In the genomic region with DNA sequence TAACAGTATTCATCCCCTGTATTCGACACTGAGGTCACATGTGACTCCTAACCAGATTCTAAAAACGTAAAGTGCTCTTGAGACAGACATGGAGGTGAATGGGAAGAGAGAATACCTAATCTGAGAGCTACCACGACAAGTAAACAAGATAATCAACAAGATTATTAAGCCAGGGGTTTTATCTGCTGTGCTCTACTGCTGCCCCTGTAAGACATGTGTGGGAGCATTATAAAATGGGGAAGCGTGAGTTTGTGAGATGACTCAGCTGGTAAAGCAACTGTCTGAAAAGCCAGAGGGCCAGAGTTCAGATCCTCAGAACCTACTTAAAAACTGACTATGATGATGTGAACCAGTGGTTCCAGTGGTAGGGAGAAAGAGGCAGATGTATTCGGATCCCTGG, we compare ENCODE assay signal across 24 mouse cellular contexts. TPM values are rescaled to one million over a fixed set of nuclear protein-coding genes. Genes with fewer than 3 reads are reported as not detected.
DNase-seq lines count a peak whose midpoint lies in the region; ATAC-seq and TF ChIP-seq lines count a peak whose summit lies in the region.
"Had no signal": no experiment of that assay in that cellular context is flagged by ENCODE, and none has a peak within 500 bp of the region (broad histone marks: within the 10 kb centered on the region; RNA-seq: fewer than 3 reads in every experiment).

No protein-coding gene starts in this region.

- TF ChIP-seq RAD21 in CH12.LX (IDR thresholded peaks at IDR 0.05; ENCODE audit: low read depth, low read length): no peak

- H3K4me1 ChIP-seq in CH12.LX (ENCODE audit: control insufficient read depth in 1 of 2, insufficient read depth in 2 of 2): peaks cover 0 to 9% of the 10 kb centered on the region in 2 experiments; a peak in 2 of 4 replicates
- no peaks in the 10 kb centered on the region for H3K4me1 ChIP-seq in hindbrain, embryonic 10.5 days (replicated peaks)
- no peaks in the 10 kb centered on the region for H3K4me1 ChIP-seq in intestine, embryonic 16.5 days (ENCODE audit: control insufficient read depth, insufficient read depth, low read length)
- H3K4me1 ChIP-seq: embryonic facial prominence, embryonic 10.5 days; embryonic facial prominence, embryonic 12.5 days; forebrain, embryonic 10.5 days; forebrain, embryonic 12.5 days had no signal

- no peak for TF ChIP-seq CTCF in CH12.LX (conservative IDR thresholded peaks at IDR 0.05 in 1 of 2, IDR thresholded peaks at IDR 0.05 in 1 of 2; ENCODE audit: low read depth in 2 of 2, low read length in 2 of 2)

- DNase-seq in 416B (ENCODE audit: low read depth) (peak; percentile 11), CH12.LX (ENCODE audit: extremely low read depth) (peak; percentile 42), MEL-GATA-1-ER (ENCODE audit: extremely low read depth, low read depth) (peak; percentile 11)
- no peak for DNase-seq in hindbrain, embryonic 10.5 days (ENCODE audit: low spot score)
- no peak for DNase-seq in right cerebral cortex, postnatal 4 days
- DNase-seq: adrenal gland, adult 2 months; adrenal gland, postnatal 10 days; adrenal gland, postnatal 25 days; B cell, adult 2 months; cerebellum, adult 11 months; cerebellum, adult 18-20 months; cerebellum, adult 8-10 months; cerebellum, adult 9-11 months; cerebellum, postnatal 14 days; cerebellum, postnatal 36 days had no signal

- no peak overlapping the region for H3K9ac ChIP-seq in CH12.LX (ENCODE audit: insufficient read depth, low read depth)
- no peak overlapping the region for H3K9ac ChIP-seq in intestine, embryonic 16.5 days (ENCODE audit: low read depth, low read length)
- H3K9ac ChIP-seq: embryonic facial prominence, embryonic 12.5 days; forebrain, embryonic 12.5 days had no signal

- dilution Hi-C loops in CH12.LX (cut with MboI; ENCODE audit: extremely low pct_ligation_motif_present, extremely low pct_unique_long_range_greater_than_20kb, low sequenced_read_pairs): no loop called here

- 79% methylated on average over 5 of the region's 5 CpGs for WGBS in hindbrain, embryonic 10.5 days
- 74% methylated on average over 5 of the region's 5 CpGs for WGBS in intestine, embryonic 16.5 days

- no peak overlapping the region for H3K27ac ChIP-seq in CH12.LX (ENCODE audit: insufficient read depth, low read depth)
- H3K27ac ChIP-seq in hindbrain, embryonic 10.5 days: no peak overlapping the region
- H3K27ac ChIP-seq in intestine, embryonic 16.5 days (ENCODE audit: low read length): no peak overlapping the region
- H3K27ac ChIP-seq: embryonic facial prominence, embryonic 10.5 days; embryonic facial prominence, embryonic 12.5 days; forebrain, embryonic 10.5 days; forebrain, embryonic 12.5 days had no signal

- H3K9me3 ChIP-seq in CH12.LX (replicated peaks; ENCODE audit: low read length): no peaks in the 10 kb centered on the region
- no peaks in the 10 kb centered on the region for H3K9me3 ChIP-seq in hindbrain, embryonic 10.5 days
- no peaks in the 10 kb centered on the region for H3K9me3 ChIP-seq in intestine, embryonic 16.5 days (ENCODE audit: control insufficient read depth, low read length)
- H3K9me3 ChIP-seq: embryonic facial prominence, embryonic 10.5 days; embryonic facial prominence, embryonic 12.5 days; forebrain, embryonic 10.5 days; forebrain, embryonic 12.5 days had no signal

- in situ Hi-C loops in CH12.LX (cut with MboI; ENCODE audit: low pct_ligation_motif_present, low pct_unique_long_range_greater_than_20kb, low sequenced_read_pairs): no loop called here

- H3K36me3 ChIP-seq in CH12.LX (replicated peaks in 1 of 2; ENCODE audit: control insufficient read depth in 1 of 2, insufficient read depth in 1 of 2, low read length in 1 of 2): no peaks in the 10 kb centered on the region
- no peaks in the 10 kb centered on the region for H3K36me3 ChIP-seq in hindbrain, embryonic 10.5 days
- H3K36me3 ChIP-seq in intestine, embryonic 16.5 days (ENCODE audit: control insufficient read depth, insufficient read depth, low read length): no peaks in the 10 kb centered on the region
- H3K36me3 ChIP-seq: embryonic facial prominence, embryonic 10.5 days; embryonic facial prominence, embryonic 12.5 days; forebrain, embryonic 10.5 days; forebrain, embryonic 12.5 days had no signal

- no peak for TF ChIP-seq POLR2A in CH12.LX (IDR thresholded peaks at IDR 0.05; ENCODE audit: low read depth, low read length)

- no peaks in the 10 kb centered on the region for H3K27me3 ChIP-seq in CH12.LX (replicated peaks)
- H3K27me3 ChIP-seq in hindbrain, embryonic 10.5 days (ENCODE audit: insufficient read depth, poor library complexity, severe bottlenecking): no peaks in the 10 kb centered on the region
- H3K27me3 ChIP-seq in intestine, embryonic 16.5 days (replicated peaks; ENCODE audit: control insufficient read depth, insufficient read depth, low read length): no peaks in the 10 kb centered on the region
- H3K27me3 ChIP-seq: embryonic facial prominence, embryonic 12.5 days; forebrain, embryonic 12.5 days had no signal

- peak; percentile 46; the same call in 1 of the 2 replicates for ATAC-seq in megakaryocyte progenitor cell, adult 5-6 weeks (replicated peaks; ENCODE audit: poor library complexity)
- no peak for ATAC-seq in intestine, embryonic 16.5 days
- ATAC-seq: CD4-positive, CD25-positive, alpha-beta regulatory T cell, adult 4 months; forebrain, embryonic 14.5 days; forebrain, embryonic 16.5 days had no signal

- H3K4me2 ChIP-seq in CH12.LX (ENCODE audit: insufficient read depth, low read depth, poor library complexity, severe bottlenecking): no peak overlapping the region
- H3K4me2 ChIP-seq in intestine, embryonic 16.5 days (ENCODE audit: low read depth, low read length): no peak overlapping the region
- H3K4me2 ChIP-seq: embryonic facial prominence, embryonic 12.5 days; forebrain, embryonic 12.5 days had no signal

- H3K4me3 ChIP-seq in CH12.LX (replicated peaks in 1 of 3; ENCODE audit: low read depth in 2 of 3, low read length in 2 of 3, poor library complexity in 1 of 3): no peak overlapping the region
- no peak overlapping the region for H3K4me3 ChIP-seq in hindbrain, embryonic 10.5 days
- H3K4me3 ChIP-seq in intestine, embryonic 16.5 days (ENCODE audit: low read length): no peak overlapping the region
- H3K4me3 ChIP-seq: embryonic facial prominence, embryonic 10.5 days; embryonic facial prominence, embryonic 12.5 days; forebrain, embryonic 10.5 days; forebrain, embryonic 12.5 days had no signal

- H3K79me2 ChIP-seq in CH12.LX (replicated peaks; ENCODE audit: control insufficient read depth, extremely low read depth, insufficient read depth, poor library complexity, severe bottlenecking): no peaks in the 10 kb centered on the region

- peak; percentile 64 for TF ChIP-seq EP300 in CH12.LX (IDR thresholded peaks at IDR 0.05; ENCODE audit: low read length)

TF ChIP-seq in CH12.LX, 34 proteins besides CTCF, POLR2A, EP300 and RAD21:
- TF ChIP-seq ZMIZ1 (IDR thresholded peaks at IDR 0.05; ENCODE audit: low read depth, low read length) (no peak), IRF4 (IDR thresholded peaks at IDR 0.05; ENCODE audit: low read depth, low read length) (0 out of 2 replicates have a peak, but pooled peaks have one; percentile 41)

RNA-seq across cellular contexts. Expression of a gene that starts 22.7 kb away (rescaled TPM):
- total RNA-seq in CH12.LX (2012; rRNA removed): not detected in 2 replicates
- total RNA-seq in CH12.LX (2014; rRNA removed): not detected in 2 replicates
- not detected in 2 replicates for polyA plus RNA-seq in CH12.LX (2012; ENCODE audit: insufficient read length, low read depth)
- total RNA-seq in megakaryocyte progenitor cell, adult 5-6 weeks (2015): not detected in 2 replicates
- total RNA-seq in megakaryocyte progenitor cell, adult 5-6 weeks (2017): not detected in 2 replicates
- polyA plus RNA-seq in hindbrain, embryonic 10.5 days (2016; fragmentation: Nextera tagmentation; extraction: Ambion mirVana): 0.02 and 0.07 TPM in 2 replicates
- 0.02 TPM in 2 replicates for polyA plus RNA-seq in intestine, embryonic 16.5 days (2015; fragmentation: Nextera tagmentation; extraction: Ambion mirVana)
- polyA plus RNA-seq: CD4-positive, CD25-positive, alpha-beta regulatory T cell, adult 4 months; embryonic facial prominence, embryonic 10.5 days; forebrain, embryonic 12.5 days had no signal

Comparison
In these comparisons a context has a peak if more than half of its experiments do, and no peak if none do; other contexts are left out.
1. DNase-seq: peak in 416B (single experiment), CH12.LX (single experiment) and MEL-GATA-1-ER (single experiment); none in hindbrain, embryonic 10.5 days (single experiment) and right cerebral cortex, postnatal 4 days (single experiment).